Mouse (Mus musculus): Measurements from ENCODE around the gene Gm4744.
"Not testable (repeated sequence)": the region's sequence is repeated elsewhere in the genome, so short reads cannot be mapped to it uniquely, and the experiment has no call there.

Gene Gm4744

DNA sequence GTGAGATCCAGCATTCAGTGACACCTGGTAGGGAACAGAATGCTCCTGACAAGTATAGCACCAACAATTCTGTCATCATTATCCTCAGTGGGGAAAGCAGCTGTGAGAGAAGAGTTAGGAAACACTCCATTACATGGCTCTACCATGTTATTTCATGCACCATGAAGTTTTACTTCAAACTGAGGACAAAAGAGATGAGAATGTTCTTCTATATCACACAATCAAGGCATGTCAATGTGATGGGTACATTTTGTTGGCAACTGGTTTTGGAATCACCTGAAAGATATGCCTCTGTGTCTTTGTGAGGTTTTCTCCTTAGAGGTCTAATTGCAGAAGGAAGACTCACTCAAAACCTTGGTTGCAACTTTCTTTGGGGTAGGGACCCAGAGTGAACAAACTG is at the start of gene Gm4744:
Gene Gm4744, minus strand, starts transcription at position 101 of the 400 bp plus-strand sequence.
- no peak for DNase-seq (ENCODE audit: low spot score)

DNA sequence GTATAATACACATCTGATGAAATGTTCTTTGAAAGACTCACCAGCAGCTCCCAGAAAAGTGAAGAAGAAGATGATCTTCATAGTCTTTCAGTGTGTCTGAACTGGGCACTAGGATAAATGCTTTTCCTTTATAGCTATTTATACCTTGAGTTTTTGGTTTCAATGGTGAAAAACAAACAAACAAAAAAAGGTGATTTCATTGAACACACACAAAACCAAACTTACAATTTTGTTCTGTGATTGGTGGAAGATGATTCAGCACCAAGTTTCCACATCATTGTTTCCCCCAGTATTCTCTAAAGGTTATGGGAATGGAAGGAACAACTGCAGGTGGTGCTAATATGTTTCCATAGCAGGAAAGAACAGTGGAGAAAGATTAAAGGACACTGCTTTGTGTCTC is 47.7 kb upstream of the Gm4744 start, which contains the start of gene Gm2663:
Gene Gm2663, minus strand, starts transcription at position 101 of the 400 bp plus-strand sequence.
- DNase-seq (ENCODE audit: low spot score) = not testable (repeated sequence)

DNA sequence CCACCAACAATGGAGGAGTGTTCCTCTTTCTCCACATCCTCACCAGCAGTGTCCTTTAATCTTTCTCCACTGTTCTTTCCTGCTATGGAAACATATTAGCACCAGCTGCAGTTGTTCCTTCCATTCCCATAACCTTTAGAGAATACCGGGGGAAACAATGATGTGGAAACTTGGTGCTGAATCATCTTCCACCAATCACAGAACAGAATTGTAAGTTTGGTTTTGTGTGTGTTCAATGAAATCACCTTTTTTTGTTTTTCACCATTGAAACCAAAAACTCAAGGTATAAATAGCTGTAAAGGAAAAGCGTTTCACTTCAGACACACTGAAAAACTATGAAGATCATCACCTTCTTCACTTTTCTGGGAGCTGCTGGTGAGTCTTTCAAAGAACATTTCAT is 12.8 kb upstream of the Gm4744 start, which contains the start of gene 1810009J06Rik:
Gene 1810009J06Rik, plus strand, starts transcription at position 301 of the 400 bp plus-strand sequence.
- not testable (repeated sequence) for DNase-seq (ENCODE audit: low spot score)

DNA sequence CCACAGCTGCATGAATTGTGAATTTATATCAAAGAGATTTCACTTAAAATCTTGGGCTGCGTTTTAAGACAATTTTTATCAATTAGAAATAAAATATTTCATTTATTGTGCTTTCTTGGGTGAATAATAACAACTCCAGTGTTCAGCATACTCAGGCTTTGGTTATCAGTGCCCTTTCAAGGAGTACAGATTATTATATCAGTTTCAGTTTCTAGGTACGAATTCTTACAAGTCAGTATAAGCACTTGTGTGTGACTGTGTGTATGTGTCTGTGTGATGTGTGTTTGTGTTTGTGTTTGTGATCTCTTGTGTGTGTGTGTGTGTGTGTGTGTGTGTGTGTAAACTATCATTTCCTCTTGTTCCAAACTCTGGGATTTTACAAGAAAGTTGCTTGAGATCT is 2.0 kb upstream of the Gm4744 start:
- no peak for DNase-seq (ENCODE audit: low spot score)

- DNase-seq (ENCODE audit: low spot score) = no peak
These were observed 11.2 kb downstream of the Gm4744 start, which contains the start of gene 1700074P13Rik for GRCm38 (mm10) chr6:40940457-40940856. Gene 1700074P13Rik (minus strand): TSS chr6:40940557.

DNA sequence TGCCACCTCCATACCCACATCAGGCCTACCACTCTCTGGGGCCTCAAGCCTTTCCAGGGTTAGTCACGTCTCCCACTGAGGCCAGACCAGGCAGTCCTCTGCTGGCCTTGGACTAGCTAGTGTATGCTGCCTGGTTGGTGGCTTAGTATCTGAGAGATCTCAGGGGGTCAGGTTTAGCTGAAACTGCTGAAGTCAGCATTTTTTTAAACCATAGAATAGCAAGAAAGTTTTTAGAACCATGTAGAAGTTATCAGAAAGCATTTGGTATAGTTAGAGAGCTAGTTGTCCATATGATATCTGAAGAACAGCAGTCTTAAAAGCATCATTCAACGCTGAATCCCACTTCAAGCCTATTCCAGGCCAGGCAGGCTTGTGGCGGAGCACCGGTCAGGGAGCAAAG is 31.7 kb downstream of the Gm4744 start:
- no peak for DNase-seq (ENCODE audit: low spot score)

GRCm38 (mm10) chr6:40900287-40900686 is 51.4 kb downstream of the Gm4744 start, which contains the start of gene Prss58:
Gene Prss58 (minus strand): TSS chr6:40900387.
- no peak for DNase-seq (ENCODE audit: low spot score)
